Mouse (Mus musculus): ENCODE measurements around the gene Cep135.

The Cep135 gene

GRCm38 (mm10) chr5:76645091-76645868 lies 56.8 kb downstream of the Cep135 start:
- DNase-seq (ENCODE audit: low spot score in 2 of 2): no peak

- no peak for DNase-seq (ENCODE audit: low spot score in 2 of 2)
Observed at GRCm38 (mm10) chr5:76649897-76650296, 61.4 kb downstream of the Cep135 start.

GRCm38 (mm10) chr5:76651151-76651725 lies 62.7 kb downstream of the Cep135 start:
- no peak for DNase-seq (ENCODE audit: low spot score in 2 of 2)

- no peak for DNase-seq (ENCODE audit: low spot score in 2 of 2)
Observed at GRCm38 (mm10) chr5:76656212-76656611, 67.7 kb downstream of the Cep135 start, which contains the start of gene C530008M17Rik. Gene C530008M17Rik, plus strand, starts transcription at chr5:76656512.

GRCm38 (mm10) chr5:76657245-76658083 lies 69.0 kb downstream of the Cep135 start:
- DNase-seq (ENCODE audit: low spot score in 2 of 2): peak; percentile 35 to 56

GRCm38 (mm10) chr5:76658084-76658934 lies 69.8 kb downstream of the Cep135 start:
- DNase-seq (ENCODE audit: low spot score in 2 of 2): no peak

GRCm38 (mm10) chr5:76659958-76660635 lies 71.6 kb downstream of the Cep135 start:
- no peak for DNase-seq (ENCODE audit: low spot score in 2 of 2)

GRCm38 (mm10) chr5:76661310-76661709 lies 72.8 kb downstream of the Cep135 start:
- DNase-seq (ENCODE audit: low spot score in 2 of 2): no peak

- DNase-seq (ENCODE audit: low spot score in 2 of 2): no peak
Observed at GRCm38 (mm10) chr5:76664936-76665335, 76.4 kb downstream of the Cep135 start.

GRCm38 (mm10) chr5:76665421-76665820 lies 76.9 kb downstream of the Cep135 start:
- no peak for DNase-seq (ENCODE audit: low spot score in 2 of 2)

GRCm38 (mm10) chr5:76666026-76666756 lies 77.7 kb downstream of the Cep135 start:
- DNase-seq (ENCODE audit: low spot score in 2 of 2): no peak

GRCm38 (mm10) chr5:76668118-76668517 lies 79.6 kb downstream of the Cep135 start:
- DNase-seq (ENCODE audit: low spot score in 2 of 2): no peak

GRCm38 (mm10) chr5:76668547-76668946 lies 80.0 kb downstream of the Cep135 start:
- DNase-seq (ENCODE audit: low spot score in 2 of 2): no peak

GRCm38 (mm10) chr5:76670183-76670582 lies 81.7 kb downstream of the Cep135 start:
- DNase-seq (ENCODE audit: low spot score in 2 of 2): no peak

- DNase-seq (ENCODE audit: low spot score in 2 of 2): no peak
Observed at GRCm38 (mm10) chr5:76674022-76674653, 85.6 kb downstream of the Cep135 start.

- DNase-seq (ENCODE audit: low spot score in 2 of 2): no peak
Observed at GRCm38 (mm10) chr5:76675369-76675768, 86.9 kb downstream of the Cep135 start.

GRCm38 (mm10) chr5:76680959-76681358 lies 92.5 kb downstream of the Cep135 start:
- no peak for DNase-seq (ENCODE audit: low spot score in 2 of 2)

GRCm38 (mm10) chr5:76681895-76682656 lies 93.6 kb downstream of the Cep135 start:
- no peak for DNase-seq (ENCODE audit: low spot score in 2 of 2)

- no peak for DNase-seq (ENCODE audit: low spot score in 2 of 2)
Observed at GRCm38 (mm10) chr5:76683455-76683854, 95.0 kb downstream of the Cep135 start.

All from frontal cortex, postnatal 25 days (tissue).